Mouse (Mus musculus) urinary bladder, postnatal 10 days (tissue): ENCODE results near the gene Flywch1.
A peak's percentile ranks its signal among the peaks of the same experiment; 100 is the strongest.

Experiments used
- DNase-seq: peaks from one replicate; pipeline ENCODE4 v3.0.0; 2022; ENCODE audit warnings: low spot score

Gene Flywch1

GRCm38 (mm10) chr17:23771284-23772218, at the start of gene Flywch1:
Flywch1 (minus strand) TSS chr17:23771602.
- DNase-seq, result peak; percentile 81

GRCm38 (mm10) chr17:23820731-23821130, 49.3 kb upstream of the Flywch1 start:
- no peak for DNase-seq

- no peak for DNase-seq
Observed at GRCm38 (mm10) chr17:23819235-23819634, 47.8 kb upstream of the Flywch1 start.

GRCm38 (mm10) chr17:23818579-23818978, 47.2 kb upstream of the Flywch1 start:
- no peak for DNase-seq

GRCm38 (mm10) chr17:23815641-23816040, 44.2 kb upstream of the Flywch1 start:
- no peak for DNase-seq

GRCm38 (mm10) chr17:23807918-23808317, 36.5 kb upstream of the Flywch1 start:
- no peak for DNase-seq

- no peak for DNase-seq
Observed at GRCm38 (mm10) chr17:23806867-23807266, 35.5 kb upstream of the Flywch1 start.

- DNase-seq, result no peak
Observed at GRCm38 (mm10) chr17:23804426-23805085, 33.2 kb upstream of the Flywch1 start.

- peak; percentile 46 for DNase-seq
Observed at GRCm38 (mm10) chr17:23803366-23804041, 32.1 kb upstream of the Flywch1 start.

GRCm38 (mm10) chr17:23802746-23803365, 31.5 kb upstream of the Flywch1 start:
- peak; percentile 91 for DNase-seq

- no peak for DNase-seq
Observed at GRCm38 (mm10) chr17:23801627-23802026, 30.2 kb upstream of the Flywch1 start.

GRCm38 (mm10) chr17:23797316-23797715, 25.9 kb upstream of the Flywch1 start:
- no peak for DNase-seq

GRCm38 (mm10) chr17:23795323-23795722, 23.9 kb upstream of the Flywch1 start:
- no peak for DNase-seq

- no peak for DNase-seq
Observed at GRCm38 (mm10) chr17:23791079-23791357, 19.6 kb upstream of the Flywch1 start.

- no peak for DNase-seq
Observed at GRCm38 (mm10) chr17:23790269-23791078, 19.1 kb upstream of the Flywch1 start, which contains the start of gene Srrm2. Srrm2 (plus strand) TSS chr17:23790532.

- no peak for DNase-seq
Observed at GRCm38 (mm10) chr17:23789749-23790268, 18.4 kb upstream of the Flywch1 start.

- no peak for DNase-seq
Observed at GRCm38 (mm10) chr17:23788973-23789372, 17.6 kb upstream of the Flywch1 start.

- no peak for DNase-seq
Observed at GRCm38 (mm10) chr17:23786510-23786931, 15.1 kb upstream of the Flywch1 start.

GRCm38 (mm10) chr17:23785561-23786471, 14.4 kb upstream of the Flywch1 start, which contains the start of gene Flywch2:
Flywch2 (minus strand) TSS chr17:23786081.
- DNase-seq, result no peak

- no peak for DNase-seq
Observed at GRCm38 (mm10) chr17:23783352-23783751, 11.9 kb upstream of the Flywch1 start.
